Mouse (Mus musculus) megakaryocyte, embryonic 14.5 days (primary cell): ENCODE data around the gene Hoxa2. TPM values are rescaled to one million over a fixed set of nuclear protein-coding genes. Genes with fewer than 3 reads are reported as not detected.
A peak's percentile ranks its signal among the peaks of the same experiment; 100 is the strongest.

Experiments
- H3K27me3 ChIP-seq: replicated peaks from 2 replicates; pipeline ENCODE3; 2012; ENCODE audit warnings: inconsistent platforms
- H3K36me3 ChIP-seq: replicated peaks from 2 replicates; pipeline ENCODE3; 2012; ENCODE audit warnings: low read length, inconsistent platforms, mixed read lengths
- H3K4me1 ChIP-seq: 2 replicates; pipeline ENCODE4 v1.6.1; 2012; ENCODE audit warnings: inconsistent platforms
- H3K4me3 ChIP-seq: replicated peaks from 2 replicates; pipeline ENCODE3; 2012; ENCODE audit warnings: moderate library complexity, mild to moderate bottlenecking, inconsistent platforms
- H3K9me3 ChIP-seq: 2 replicates; pipeline ENCODE4 v1.6.1; 2012; ENCODE audit warnings: inconsistent platforms
- FLI1 ChIP-seq: IDR thresholded peaks from 2 replicates; pipeline ENCODE4 v1.6.1; 2012; ENCODE audit warnings: low read length, inconsistent platforms, mixed read lengths
- GATA1 ChIP-seq: IDR thresholded peaks from 3 replicates; pipeline ENCODE4 v1.6.1; 2012; ENCODE audit warnings: mixed read lengths, low read length, inconsistent platforms, borderline replicate concordance
- polyA plus RNA-seq: library from polyadenylated mRNA; stranded (reverse); fragments of >175 nt; gene quantifications from 2 replicates; pipeline ENCODE4 v1.2.3, GENCODE M21; 2012; ENCODE audit warnings: low replicate concordance; ENCODE audit not compliant: insufficient read depth

The Hoxa2 gene
- polyA plus RNA-seq, 1 experiment, result not detected

- Histone ChIP-seq H3K4me3 (no peak overlapping the region), H3K27me3 (peaks cover 73% of the 10 kb centered on the region), H3K4me1 (peaks cover 18% of the 10 kb centered on the region), H3K9me3 (peaks cover 27% of the 10 kb centered on the region), H3K36me3 (peaks cover 4% of the 10 kb centered on the region)
- TF ChIP-seq GATA1, result no peak
- no peak for TF ChIP-seq FLI1
Measured at GRCm38 (mm10) chr6:52167176-52167575, 2.5 kb upstream of the Hoxa2 start.

- H3K9me3 ChIP-seq, result peaks cover 27% of the 10 kb centered on the region
- H3K4me1 ChIP-seq, result peaks cover 18% of the 10 kb centered on the region
- TF ChIP-seq GATA1 (no peak), FLI1 (no peak)
- peaks cover 4% of the 10 kb centered on the region for H3K36me3 ChIP-seq
- H3K4me3 ChIP-seq, result no peak overlapping the region
- H3K27me3 ChIP-seq, result peaks cover 72% of the 10 kb centered on the region
Measured at GRCm38 (mm10) chr6:52166431-52167077, 1.9 kb upstream of the Hoxa2 start.

- TF ChIP-seq GATA1, result no peak
- no peak for TF ChIP-seq FLI1
Measured at GRCm38 (mm10) chr6:52165441-52166370, 1.1 kb upstream of the Hoxa2 start.

GRCm38 (mm10) chr6:52164051-52164625 is 493 bp downstream of the Hoxa2 start:
- H3K4me3 ChIP-seq, result peak overlapping the region; percentile 70
- no peak for TF ChIP-seq GATA1
- no peak for TF ChIP-seq FLI1
- peaks cover 69% of the 10 kb centered on the region for H3K27me3 ChIP-seq
- H3K9me3 ChIP-seq, result peaks cover 27% of the 10 kb centered on the region
- peaks cover 4% of the 10 kb centered on the region for H3K36me3 ChIP-seq
- H3K4me1 ChIP-seq, result peaks cover 34% of the 10 kb centered on the region

More at GRCm38 (mm10) chr6:52165441-52166370, 1.1 kb upstream of the Hoxa2 start:
- H3K4me3 ChIP-seq, result no peak overlapping the region
- peaks cover 21% of the 10 kb centered on the region for H3K4me1 ChIP-seq
- H3K36me3 ChIP-seq, result peaks cover 4% of the 10 kb centered on the region
- peaks cover 27% of the 10 kb centered on the region for H3K9me3 ChIP-seq
- peaks cover 65% of the 10 kb centered on the region for H3K27me3 ChIP-seq

DNA sequence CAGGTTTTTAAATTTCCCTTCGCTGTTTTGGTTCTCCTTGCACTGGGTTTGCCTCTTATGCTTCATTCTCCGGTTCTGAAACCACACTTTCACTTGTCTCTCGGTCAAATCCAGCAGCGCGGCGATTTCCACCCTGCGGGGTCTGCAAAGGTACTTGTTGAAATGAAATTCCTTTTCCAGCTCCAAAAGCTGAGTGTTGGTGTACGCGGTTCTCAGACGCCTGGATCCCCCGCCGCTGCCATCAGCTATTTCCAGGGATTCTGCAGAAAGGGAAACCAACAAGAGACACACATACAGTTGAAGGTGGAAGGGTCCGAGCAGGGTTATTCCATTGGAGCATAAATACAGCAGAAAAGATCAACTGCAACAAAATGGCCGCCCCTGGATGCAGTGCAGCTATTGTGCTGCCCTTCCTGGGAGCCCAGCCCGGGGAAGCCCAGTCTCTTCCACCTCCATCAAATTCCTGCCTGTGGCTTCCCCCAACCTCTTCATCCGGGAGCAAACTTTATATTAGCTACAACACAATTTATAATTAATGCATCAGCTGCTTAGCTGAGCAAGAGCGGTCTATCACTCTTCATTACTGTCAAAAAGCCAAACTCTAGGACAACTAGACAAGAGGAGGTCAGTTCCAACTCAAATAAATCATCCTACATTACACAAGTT is 1.1 kb downstream of the Hoxa2 start:
- peaks cover 24% of the 10 kb centered on the region for H3K9me3 ChIP-seq
- peaks cover 4% of the 10 kb centered on the region for H3K36me3 ChIP-seq
- TF ChIP-seq FLI1 (no peak), GATA1 (no peak)
- H3K4me3 ChIP-seq, result no peak overlapping the region
- peaks cover 40% of the 10 kb centered on the region for H3K4me1 ChIP-seq
- peaks cover 72% of the 10 kb centered on the region for H3K27me3 ChIP-seq

GRCm38 (mm10) chr6:52162611-52163365 is 1.8 kb downstream of the Hoxa2 start:
- TF ChIP-seq FLI1, result no peak
- TF ChIP-seq GATA1, result no peak
- peaks cover 21% of the 10 kb centered on the region for H3K9me3 ChIP-seq
- H3K27me3 ChIP-seq, result peaks cover 75% of the 10 kb centered on the region
- H3K36me3 ChIP-seq, result peaks cover 4% of the 10 kb centered on the region
- H3K4me1 ChIP-seq, result peaks cover 47% of the 10 kb centered on the region
- no peak overlapping the region for H3K4me3 ChIP-seq

GRCm38 (mm10) chr6:52162093-52162380 is 2.6 kb downstream of the Hoxa2 start:
- peaks cover 76% of the 10 kb centered on the region for H3K27me3 ChIP-seq
- H3K4me3 ChIP-seq, result no peak overlapping the region
- TF ChIP-seq GATA1 (no peak), FLI1 (no peak)
- peaks cover 18% of the 10 kb centered on the region for H3K9me3 ChIP-seq
- H3K36me3 ChIP-seq, result peaks cover 4% of the 10 kb centered on the region
- H3K4me1 ChIP-seq, result peaks cover 55% of the 10 kb centered on the region

- peaks cover 59% of the 10 kb centered on the region for H3K4me1 ChIP-seq
- no peak for TF ChIP-seq GATA1
- no peak for TF ChIP-seq FLI1
- H3K27me3 ChIP-seq, result peaks cover 76% of the 10 kb centered on the region
Measured at GRCm38 (mm10) chr6:52161336-52162092, 3.1 kb downstream of the Hoxa2 start.

More at GRCm38 (mm10) chr6:52161336-52162092, 3.1 kb downstream of the Hoxa2 start:
- H3K36me3 ChIP-seq, result peaks cover 4% of the 10 kb centered on the region
- no peak overlapping the region for H3K4me3 ChIP-seq
- peaks cover 18% of the 10 kb centered on the region for H3K9me3 ChIP-seq
